Mouse (Mus musculus) midbrain, embryonic 15.5 days (tissue): ENCODE measurements around the gene Frrs1. TPM values are rescaled to one million over a fixed set of nuclear protein-coding genes. Genes with fewer than 3 reads are reported as not detected.

Source experiments
- ATAC-seq: fragments of 200-750 bp; cut with Nextera tagmentation; replicated peaks from 2 replicates; pipeline ENCODE4 v1.8.0; 2017; ENCODE audit warnings: moderate TSS enrichment
- H3K27ac ChIP-seq: fragments of 300-500 bp; sonication (generic); 2 replicates; pipeline ENCODE4 v1.5.1; 2015; ENCODE audit warnings: mild to moderate bottlenecking, inconsistent platforms
- H3K27me3 ChIP-seq: fragments of 300-500 bp; sonication (generic); replicated peaks from 2 replicates; pipeline ENCODE4 v1.6.1; 2015; ENCODE audit warnings: inconsistent platforms
- H3K36me3 ChIP-seq: fragments of 300-500 bp; sonication (generic); replicated peaks from 2 replicates; pipeline ENCODE4 v1.6.1; 2015; ENCODE audit warnings: inconsistent platforms
- H3K4me1 ChIP-seq: fragments of 300-500 bp; sonication (generic); 2 replicates; pipeline ENCODE4 v1.6.1; 2015; ENCODE audit warnings: inconsistent platforms
- H3K4me2 ChIP-seq: fragments of 300-500 bp; sonication (generic); 2 replicates; pipeline ENCODE4 v1.6.1; 2015; ENCODE audit warnings: inconsistent platforms, mild to moderate bottlenecking, moderate library complexity
- H3K4me3 ChIP-seq: fragments of 300-500 bp; sonication (generic); 2 replicates; pipeline ENCODE4 v1.5.1; 2015; ENCODE audit warnings: mild to moderate bottlenecking, inconsistent platforms
- H3K9ac ChIP-seq: fragments of 300-500 bp; sonication (generic); 2 replicates; pipeline ENCODE4 v1.6.1; 2015; ENCODE audit warnings: mild to moderate bottlenecking, inconsistent platforms
- H3K9me3 ChIP-seq: fragments of 300-500 bp; sonication (generic); 2 replicates; pipeline ENCODE4 v1.6.1; 2016; ENCODE audit warnings: inconsistent platforms
- WGBS: fragments of 180-500 bp; shearing (Covaris S2); methylation state at CpG from one replicate; pipeline ENCODE4 v1.1.7; 2015; ENCODE audit warnings: mixed read lengths; 5-methylcytosine and 5-hydroxymethylcytosine counted together
- polyA plus RNA-seq: library from polyadenylated mRNA; unstranded; fragments of >200 nt; fragmentation: Nextera tagmentation; extraction: Ambion mirVana; gene quantifications from 2 replicates; pipeline ENCODE4 v1.2.1, GENCODE M21; 2015

Gene Frrs1
- polyA plus RNA-seq, 1 experiment from 2014 or later, result 6.8 TPM

GRCm38 (mm10) chr3:116857611-116858010 lies 1.7 kb upstream of the Frrs1 start:
- H3K4me3 ChIP-seq, result no peak overlapping the region
- no peak overlapping the region for H3K4me2 ChIP-seq
- no peak overlapping the region for H3K9ac ChIP-seq
- WGBS, result 85% methylated on average over 6 of the region's 6 CpGs
- peaks cover 4% of the 10 kb centered on the region for H3K4me1 ChIP-seq
- H3K36me3 ChIP-seq, result no peaks in the 10 kb centered on the region
- ATAC-seq, result no peak
- no peak overlapping the region for H3K27ac ChIP-seq
- no peaks in the 10 kb centered on the region for H3K27me3 ChIP-seq
- H3K9me3 ChIP-seq, result no peaks in the 10 kb centered on the region

- H3K27me3 ChIP-seq, result no peaks in the 10 kb centered on the region
- ATAC-seq, result no peak
- no peak overlapping the region for H3K4me3 ChIP-seq
- no peak overlapping the region for H3K27ac ChIP-seq
- H3K36me3 ChIP-seq, result no peaks in the 10 kb centered on the region
- H3K9me3 ChIP-seq, result no peaks in the 10 kb centered on the region
- WGBS, result 88% methylated on average over 5 of the region's 5 CpGs
- no peak overlapping the region for H3K4me2 ChIP-seq
- peaks cover 4% of the 10 kb centered on the region for H3K4me1 ChIP-seq
- H3K9ac ChIP-seq, result no peak overlapping the region
Observed at GRCm38 (mm10) chr3:116859752-116860151, 488 bp downstream of the Frrs1 start.

GRCm38 (mm10) chr3:116860333-116861222 lies 1.3 kb downstream of the Frrs1 start:
- Histone ChIP-seq H3K27me3 (no peaks in the 10 kb centered on the region), H3K4me1 (peaks cover 4% of the 10 kb centered on the region), H3K9ac (peak overlapping the region; percentile 53), H3K9me3 (no peaks in the 10 kb centered on the region), H3K36me3 (no peaks in the 10 kb centered on the region), H3K4me3 (peak overlapping the region; percentile 49), H3K4me2 (peak overlapping the region; percentile 77), H3K27ac (peak overlapping the region; percentile 67)
- peak; percentile 51; the same call in 1 of the 2 replicates for ATAC-seq
- WGBS, result 76% methylated on average over 19 of the region's 19 CpGs

DNA sequence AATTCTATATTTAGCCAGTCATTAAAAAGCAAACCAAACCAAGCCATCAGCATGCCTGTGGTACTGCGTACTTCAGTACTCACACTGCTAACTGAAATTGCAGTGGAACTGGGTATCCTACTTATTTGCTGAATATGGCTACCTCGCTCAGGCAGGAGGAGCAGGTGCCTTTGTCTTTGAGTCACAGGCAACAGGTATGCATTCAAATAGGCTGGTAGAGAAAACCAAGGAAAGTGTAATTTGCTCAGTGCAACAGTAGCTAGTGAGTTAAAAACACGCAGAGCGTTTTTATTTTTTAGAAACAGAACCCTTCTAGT lies 1.9 kb downstream of the Frrs1 start:
- Histone ChIP-seq H3K4me2 (peak overlapping the region; percentile 77), H3K27ac (peak overlapping the region; percentile 67), H3K4me3 (peak overlapping the region; percentile 49), H3K9me3 (no peaks in the 10 kb centered on the region), H3K9ac (peak overlapping the region; percentile 53), H3K36me3 (no peaks in the 10 kb centered on the region), H3K4me1 (peaks cover 4% of the 10 kb centered on the region), H3K27me3 (no peaks in the 10 kb centered on the region)
- 16% methylated on average over 4 of the region's 4 CpGs for WGBS
- ATAC-seq, result peak; percentile 79

- peak overlapping the region; percentile 53 for H3K9ac ChIP-seq
- H3K4me1 ChIP-seq, result peaks cover 4% of the 10 kb centered on the region
- H3K27me3 ChIP-seq, result no peaks in the 10 kb centered on the region
- no peaks in the 10 kb centered on the region for H3K9me3 ChIP-seq
- peak overlapping the region; percentile 49 for H3K4me3 ChIP-seq
- H3K27ac ChIP-seq, result peak overlapping the region; percentile 67
- peak; percentile 91 for ATAC-seq
- peak overlapping the region; percentile 77 for H3K4me2 ChIP-seq
- H3K36me3 ChIP-seq, result no peaks in the 10 kb centered on the region
- WGBS, result 3% methylated on average over 25 of the region's 25 CpGs
Observed at GRCm38 (mm10) chr3:116861540-116862067, 2.3 kb downstream of the Frrs1 start.

GRCm38 (mm10) chr3:116862621-116863020 lies 3.4 kb downstream of the Frrs1 start:
- Histone ChIP-seq H3K36me3 (no peaks in the 10 kb centered on the region), H3K27ac (no peak overlapping the region), H3K4me3 (no peak overlapping the region), H3K9ac (no peak overlapping the region), H3K27me3 (no peaks in the 10 kb centered on the region), H3K9me3 (no peaks in the 10 kb centered on the region; the same call in 1 of the 2 replicates), H3K4me2 (no peak overlapping the region), H3K4me1 (peaks cover 4% of the 10 kb centered on the region)
- no peak for ATAC-seq
- WGBS, result 63% methylated on average over 1 of the region's 1 CpGs

GRCm38 (mm10) chr3:116864421-116864820 lies 5.2 kb downstream of the Frrs1 start:
- WGBS, result 85% methylated on average over 5 of the region's 5 CpGs
- H3K36me3 ChIP-seq, result no peaks in the 10 kb centered on the region
- H3K9me3 ChIP-seq, result no peaks in the 10 kb centered on the region; the same call in 1 of the 2 replicates
- no peak overlapping the region for H3K27ac ChIP-seq
- no peak for ATAC-seq
- H3K27me3 ChIP-seq, result no peaks in the 10 kb centered on the region
- no peak overlapping the region for H3K9ac ChIP-seq
- no peak overlapping the region for H3K4me2 ChIP-seq
- H3K4me3 ChIP-seq, result no peak overlapping the region
- peaks cover 4% of the 10 kb centered on the region for H3K4me1 ChIP-seq

GRCm38 (mm10) chr3:116865199-116865636 lies 6.0 kb downstream of the Frrs1 start:
- 84% methylated on average over 1 of the region's 1 CpGs for WGBS
- Histone ChIP-seq H3K27ac (no peak overlapping the region), H3K27me3 (no peaks in the 10 kb centered on the region), H3K9me3 (no peaks in the 10 kb centered on the region; the same call in 1 of the 2 replicates), H3K4me3 (no peak overlapping the region), H3K9ac (no peak overlapping the region), H3K36me3 (no peaks in the 10 kb centered on the region), H3K4me2 (no peak overlapping the region), H3K4me1 (peaks cover 4% of the 10 kb centered on the region)
- no peak for ATAC-seq

GRCm38 (mm10) chr3:116870372-116870771 lies 11.1 kb downstream of the Frrs1 start:
- 40% methylated on average over 3 of the region's 3 CpGs for WGBS
- no peaks in the 10 kb centered on the region for H3K36me3 ChIP-seq
- H3K4me2 ChIP-seq, result no peak overlapping the region
- no peaks in the 10 kb centered on the region; the same call in 1 of the 2 replicates for H3K9me3 ChIP-seq
- no peak for ATAC-seq
- no peak overlapping the region for H3K27ac ChIP-seq
- H3K27me3 ChIP-seq, result no peaks in the 10 kb centered on the region
- H3K4me1 ChIP-seq, result no peaks in the 10 kb centered on the region
- H3K9ac ChIP-seq, result no peak overlapping the region
- no peak overlapping the region for H3K4me3 ChIP-seq

DNA sequence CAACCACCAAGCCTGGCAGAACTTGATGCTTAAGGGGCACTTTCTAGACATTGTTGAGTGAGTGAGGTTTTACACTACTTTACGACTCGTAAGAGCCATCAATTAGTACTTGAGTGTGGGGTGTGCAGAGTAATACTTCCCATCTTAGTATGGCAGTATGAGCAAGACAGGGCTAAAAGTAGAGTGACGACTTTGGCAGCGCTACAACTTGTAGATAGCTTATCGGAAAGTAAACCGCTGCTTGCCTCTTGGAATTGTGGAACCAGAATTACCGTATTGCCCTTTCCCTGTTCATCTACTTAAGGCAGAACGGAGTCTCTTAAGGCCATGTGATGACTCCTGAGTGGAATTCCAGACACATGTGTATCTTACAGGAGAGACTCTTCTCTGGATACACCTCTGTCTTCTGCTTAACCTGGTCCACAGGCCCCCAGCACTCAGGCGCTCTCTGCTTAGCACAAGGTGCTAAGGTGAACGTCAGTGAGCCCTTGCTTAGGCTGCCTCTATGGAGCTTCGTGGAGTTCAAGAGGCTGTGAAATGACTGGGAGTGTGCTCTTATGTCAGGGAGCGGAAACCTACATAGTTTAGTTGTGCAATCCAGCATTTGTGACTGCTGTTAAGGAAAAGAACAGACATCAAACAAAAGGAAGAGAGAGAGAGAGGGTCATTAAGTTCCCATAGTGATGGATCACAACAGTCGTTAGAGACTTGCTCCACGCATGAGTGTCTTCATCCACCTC lies 23.1 kb downstream of the Frrs1 start:
- Histone ChIP-seq H3K27me3 (no peaks in the 10 kb centered on the region), H3K36me3 (no peaks in the 10 kb centered on the region), H3K27ac (no peak overlapping the region), H3K9ac (no peak overlapping the region), H3K4me3 (no peak overlapping the region), H3K9me3 (no peaks in the 10 kb centered on the region), H3K4me2 (no peak overlapping the region), H3K4me1 (no peaks in the 10 kb centered on the region)
- no peak for ATAC-seq
- 90% methylated on average over 14 of the region's 14 CpGs for WGBS

DNA sequence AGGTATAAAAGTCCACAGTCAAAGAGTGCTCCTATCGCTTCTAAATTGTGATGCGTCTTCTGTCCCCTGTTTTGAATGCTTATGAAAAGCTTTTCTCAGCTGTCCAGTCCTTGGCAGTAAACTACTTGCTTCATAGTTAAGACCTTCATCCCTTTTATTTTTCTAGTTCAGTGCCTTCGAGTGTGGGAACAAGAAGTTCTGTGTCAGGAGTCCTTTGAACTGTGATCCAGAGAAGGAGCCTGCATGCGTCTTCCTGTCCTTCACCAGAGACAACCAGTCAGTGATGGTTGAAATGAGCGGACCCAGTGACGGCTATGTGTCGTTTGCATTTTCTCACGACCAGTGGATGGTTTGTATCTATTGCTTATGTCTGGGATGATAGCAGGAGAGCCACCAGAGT lies 25.7 kb downstream of the Frrs1 start:
- ATAC-seq, result no peak
- Histone ChIP-seq H3K9me3 (no peaks in the 10 kb centered on the region), H3K9ac (no peak overlapping the region), H3K4me1 (no peaks in the 10 kb centered on the region), H3K27ac (no peak overlapping the region), H3K4me3 (no peak overlapping the region), H3K27me3 (no peaks in the 10 kb centered on the region), H3K36me3 (no peaks in the 10 kb centered on the region), H3K4me2 (no peak overlapping the region)
- WGBS, result 89% methylated on average over 8 of the region's 8 CpGs

DNA sequence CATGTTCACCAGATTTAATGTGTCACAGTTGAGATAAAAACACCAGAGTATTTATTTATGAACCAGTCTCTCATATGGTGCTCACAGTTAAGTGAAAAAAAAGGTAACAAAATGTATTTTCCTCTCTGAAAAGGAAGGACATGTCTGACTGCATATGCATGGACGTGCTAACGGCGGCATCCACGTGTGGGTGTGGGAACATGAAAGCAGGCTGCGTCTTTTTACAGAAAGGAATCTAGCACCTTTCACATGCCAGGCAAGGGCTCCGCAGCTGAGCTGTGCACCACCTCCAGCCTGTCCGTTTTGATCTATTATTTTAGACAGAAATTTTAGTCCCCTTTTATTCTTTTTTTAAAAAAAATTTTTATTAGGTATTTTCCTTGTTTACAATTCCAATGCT lies 30.1 kb downstream of the Frrs1 start:
- 89% methylated on average over 7 of the region's 7 CpGs for WGBS
- H3K9ac ChIP-seq, result no peak overlapping the region
- no peaks in the 10 kb centered on the region for H3K27me3 ChIP-seq
- H3K4me2 ChIP-seq, result no peak overlapping the region
- H3K9me3 ChIP-seq, result no peaks in the 10 kb centered on the region
- no peaks in the 10 kb centered on the region; the same call in 1 of the 2 replicates for H3K4me1 ChIP-seq
- H3K27ac ChIP-seq, result no peak overlapping the region
- no peak for ATAC-seq
- no peak overlapping the region for H3K4me3 ChIP-seq
- no peaks in the 10 kb centered on the region for H3K36me3 ChIP-seq
